Mouse (Mus musculus) heart, embryonic 16.5 days (tissue): ENCODE data around the gene Cntnap1. TPM values are rescaled to one million over a fixed set of nuclear protein-coding genes. Genes with fewer than 3 reads are reported as not detected.

Experiments used
- ATAC-seq: fragments of 200-750 bp; cut with Nextera tagmentation; replicated peaks from 2 replicates; pipeline ENCODE4 v1.8.0; 2017; ENCODE audit warnings: moderate number of reproducible peaks; ENCODE audit not compliant: insufficient read depth, low FRiP score; ENCODE audit errors: extremely low read depth
- H3K27ac ChIP-seq: fragments of 300-500 bp; sonication (generic); 2 replicates; pipeline ENCODE4 v1.5.1; 2014; ENCODE audit warnings: mild to moderate bottlenecking, low read length, control low read depth, moderate library complexity
- H3K27me3 ChIP-seq: fragments of 300-500 bp; sonication (generic); 2 replicates; pipeline ENCODE4 v1.6.1; 2014; ENCODE audit warnings: low read length, mixed read lengths; ENCODE audit not compliant: control insufficient read depth, insufficient read depth
- H3K36me3 ChIP-seq: fragments of 300-500 bp; sonication (generic); 2 replicates; pipeline ENCODE4 v1.6.1; 2014; ENCODE audit not compliant: control insufficient read depth, insufficient read depth
- H3K4me1 ChIP-seq: fragments of 300-500 bp; sonication (generic); 2 replicates; pipeline ENCODE4 v1.6.1; 2014; ENCODE audit warnings: low read length, mixed read lengths; ENCODE audit not compliant: control insufficient read depth, insufficient read depth
- H3K4me2 ChIP-seq: fragments of 300-500 bp; sonication (generic); 2 replicates; pipeline ENCODE4 v1.6.1; 2014; ENCODE audit warnings: low read depth, mild to moderate bottlenecking, control low read depth, low read length
- H3K4me3 ChIP-seq: fragments of 300-500 bp; sonication (generic); 2 replicates; pipeline ENCODE4 v1.5.1; 2014; ENCODE audit warnings: mild to moderate bottlenecking, control low read depth, low read length
- H3K9ac ChIP-seq: fragments of 300-500 bp; sonication (generic); 2 replicates; pipeline ENCODE4 v1.6.1; 2014; ENCODE audit warnings: low read length, control low read depth
- H3K9me3 ChIP-seq: fragments of 300-500 bp; sonication (generic); replicated peaks from 2 replicates; pipeline ENCODE4 v1.6.1; 2016; ENCODE audit warnings: low read length; ENCODE audit not compliant: control insufficient read depth
- WGBS: fragments of 180-500 bp; shearing (Covaris S2); extraction: QIAGEN DNeasy Blood & Tissue Kit; methylation state at CpG from one replicate; pipeline ENCODE4 v1.1.7; 2014; 5-methylcytosine and 5-hydroxymethylcytosine counted together
- polyA plus RNA-seq: library from polyadenylated mRNA; unstranded; fragments of >200 nt; fragmentation: Nextera tagmentation; extraction: Ambion mirVana; gene quantifications from 2 replicates; pipeline ENCODE4 v1.2.1, GENCODE M21; 2015

The Cntnap1 gene
- polyA plus RNA-seq, 1 experiment from 2014 or later, result 1.0 TPM

DNA sequence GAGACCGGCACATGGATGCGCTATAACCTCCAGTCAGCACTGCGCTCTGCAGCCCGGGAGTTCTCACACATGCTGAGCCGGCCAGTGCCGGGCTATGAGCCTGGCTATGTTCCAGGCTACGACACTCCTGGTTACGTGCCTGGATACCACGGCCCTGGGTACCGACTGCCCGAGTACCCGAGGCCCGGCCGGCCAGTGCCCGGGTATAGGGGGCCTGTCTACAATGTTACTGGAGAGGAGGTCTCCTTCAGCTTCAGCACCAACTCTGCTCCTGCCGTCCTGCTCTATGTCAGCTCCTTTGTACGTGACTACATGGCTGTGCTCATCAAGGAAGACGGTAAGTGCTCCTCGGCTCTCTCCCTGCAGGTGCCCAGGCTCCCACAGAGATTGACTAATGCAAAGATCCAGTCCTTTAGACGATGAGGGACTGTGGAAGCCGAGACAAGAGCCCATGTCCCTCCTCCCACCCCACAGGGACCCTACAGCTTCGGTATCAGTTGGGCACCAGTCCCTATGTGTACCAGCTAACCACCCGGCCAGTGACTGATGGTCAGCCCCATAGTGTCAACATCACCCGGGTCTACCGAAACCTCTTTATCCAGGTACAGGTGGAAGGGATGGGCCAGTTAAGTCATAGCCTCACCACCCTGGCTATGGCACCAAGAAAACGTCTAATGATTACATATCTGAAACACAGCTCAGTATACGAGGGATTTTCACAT lies 16.4 kb downstream of the Cntnap1 start:
- Histone ChIP-seq H3K9me3 (no peaks in the 10 kb centered on the region), H3K36me3 (no peaks in the 10 kb centered on the region), H3K9ac (no peak overlapping the region), H3K27me3 (no peaks in the 10 kb centered on the region), H3K4me2 (no peak overlapping the region), H3K4me1 (peaks cover 23% of the 10 kb centered on the region), H3K27ac (no peak overlapping the region), H3K4me3 (no peak overlapping the region)
- WGBS, result 81% methylated on average over 27 of the region's 27 CpGs
- no peak for ATAC-seq

DNA sequence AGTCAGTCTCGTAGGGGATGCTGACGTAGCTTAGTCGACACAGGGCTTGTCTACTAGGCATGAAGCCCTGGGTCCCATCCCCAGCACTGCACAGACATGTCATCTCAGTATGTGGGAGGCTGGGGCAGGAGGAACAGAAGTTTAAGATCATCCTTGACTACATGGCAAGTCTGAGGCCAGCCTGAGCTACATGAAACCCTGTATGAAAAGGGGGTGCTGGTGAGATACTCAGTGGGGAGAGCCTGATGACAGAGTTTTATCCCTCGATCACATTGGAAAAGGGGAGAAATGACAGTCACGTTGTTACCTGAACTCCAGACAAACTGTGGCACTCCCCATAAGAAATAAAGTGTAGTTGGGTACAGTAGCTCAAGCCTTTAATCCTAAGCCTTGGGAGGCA lies 17.2 kb downstream of the Cntnap1 start:
- H3K9ac ChIP-seq, result no peak overlapping the region
- 89% methylated on average over 5 of the region's 5 CpGs for WGBS
- H3K4me3 ChIP-seq, result no peak overlapping the region
- no peaks in the 10 kb centered on the region for H3K36me3 ChIP-seq
- no peaks in the 10 kb centered on the region for H3K9me3 ChIP-seq
- no peak for ATAC-seq
- H3K27ac ChIP-seq, result no peak overlapping the region
- H3K4me1 ChIP-seq, result peaks cover 24% of the 10 kb centered on the region
- H3K27me3 ChIP-seq, result no peaks in the 10 kb centered on the region
- H3K4me2 ChIP-seq, result no peak overlapping the region

DNA sequence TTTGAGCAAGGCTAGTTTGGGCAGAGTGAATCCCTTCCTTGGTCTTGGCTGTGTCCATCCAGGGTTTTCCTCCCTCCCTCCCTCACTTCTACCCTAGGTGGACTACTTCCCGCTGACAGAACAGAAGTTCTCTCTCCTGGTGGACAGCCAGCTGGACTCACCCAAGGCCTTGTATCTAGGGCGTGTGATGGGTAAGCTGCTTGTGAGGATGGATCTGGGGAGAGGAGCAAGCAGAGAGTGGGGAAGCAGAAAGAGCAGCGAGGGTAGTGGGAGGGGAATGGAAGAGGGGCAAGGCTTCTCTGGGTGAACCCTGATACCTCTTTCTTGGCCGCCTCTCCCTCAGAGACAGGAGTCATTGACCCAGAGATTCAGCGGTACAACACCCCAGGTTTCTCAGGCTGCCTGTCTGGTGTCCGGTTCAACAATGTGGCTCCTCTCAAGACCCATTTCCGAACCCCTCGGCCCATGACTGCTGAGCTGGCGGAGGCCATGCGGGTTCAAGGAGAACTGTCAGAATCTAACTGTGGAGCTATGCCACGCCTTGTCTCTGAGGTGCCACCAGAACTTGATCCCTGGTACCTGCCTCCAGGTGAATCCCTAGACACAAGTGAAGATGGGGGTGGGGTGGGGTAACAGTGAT lies 18.0 kb downstream of the Cntnap1 start:
- Histone ChIP-seq H3K9ac (no peak overlapping the region), H3K4me3 (no peak overlapping the region), H3K27me3 (no peaks in the 10 kb centered on the region), H3K27ac (no peak overlapping the region), H3K4me1 (peaks cover 24% of the 10 kb centered on the region), H3K36me3 (no peaks in the 10 kb centered on the region), H3K9me3 (no peaks in the 10 kb centered on the region), H3K4me2 (no peak overlapping the region)
- 80% methylated on average over 11 of the region's 11 CpGs for WGBS
- ATAC-seq, result no peak

DNA sequence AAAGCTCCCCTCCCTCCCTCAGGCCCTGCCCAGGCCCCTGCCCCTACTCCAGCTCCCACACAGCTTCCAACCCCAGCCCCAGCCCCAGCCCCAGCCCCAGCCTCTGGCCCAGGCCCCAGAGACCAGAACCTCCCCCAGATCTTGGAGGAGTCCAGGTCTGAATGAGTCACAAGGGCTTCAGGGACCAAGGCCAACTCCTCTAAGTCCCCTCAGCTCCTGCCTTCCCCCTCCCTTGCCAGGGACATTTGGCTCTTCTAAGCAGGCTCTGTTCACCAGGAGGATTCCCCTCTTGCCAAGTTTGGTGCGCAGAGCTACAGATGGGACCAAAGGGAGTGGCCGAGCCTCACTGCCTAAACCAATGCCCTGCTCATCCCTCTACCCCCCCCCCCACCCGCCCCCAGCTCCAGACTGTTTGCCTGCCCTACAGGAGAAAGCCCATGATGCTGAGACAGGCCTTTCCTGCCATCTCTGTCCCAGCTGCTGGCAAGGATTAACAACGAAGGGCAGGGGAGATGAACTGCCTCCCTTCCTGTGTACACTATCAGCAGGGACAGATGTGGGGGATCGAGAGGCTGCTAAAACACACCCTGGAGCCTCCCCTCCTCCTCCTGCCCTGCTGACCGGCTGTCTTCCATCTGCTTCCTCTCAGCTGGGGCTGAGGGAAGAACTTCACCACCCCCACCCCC lies 19.3 kb downstream of the Cntnap1 start:
- 16% methylated on average over 6 of the region's 6 CpGs for WGBS
- Histone ChIP-seq H3K9me3 (no peaks in the 10 kb centered on the region), H3K36me3 (no peaks in the 10 kb centered on the region), H3K27ac (peak overlapping the region; percentile 72), H3K9ac (0 out of 2 replicates have a peak overlapping the region, but pooled peaks have one; percentile 9), H3K4me1 (peaks cover 38% of the 10 kb centered on the region), H3K4me3 (no peak overlapping the region), H3K27me3 (no peaks in the 10 kb centered on the region), H3K4me2 (no peak overlapping the region; the same call in 1 of the 2 replicates)
- ATAC-seq, result peak; percentile 72

DNA sequence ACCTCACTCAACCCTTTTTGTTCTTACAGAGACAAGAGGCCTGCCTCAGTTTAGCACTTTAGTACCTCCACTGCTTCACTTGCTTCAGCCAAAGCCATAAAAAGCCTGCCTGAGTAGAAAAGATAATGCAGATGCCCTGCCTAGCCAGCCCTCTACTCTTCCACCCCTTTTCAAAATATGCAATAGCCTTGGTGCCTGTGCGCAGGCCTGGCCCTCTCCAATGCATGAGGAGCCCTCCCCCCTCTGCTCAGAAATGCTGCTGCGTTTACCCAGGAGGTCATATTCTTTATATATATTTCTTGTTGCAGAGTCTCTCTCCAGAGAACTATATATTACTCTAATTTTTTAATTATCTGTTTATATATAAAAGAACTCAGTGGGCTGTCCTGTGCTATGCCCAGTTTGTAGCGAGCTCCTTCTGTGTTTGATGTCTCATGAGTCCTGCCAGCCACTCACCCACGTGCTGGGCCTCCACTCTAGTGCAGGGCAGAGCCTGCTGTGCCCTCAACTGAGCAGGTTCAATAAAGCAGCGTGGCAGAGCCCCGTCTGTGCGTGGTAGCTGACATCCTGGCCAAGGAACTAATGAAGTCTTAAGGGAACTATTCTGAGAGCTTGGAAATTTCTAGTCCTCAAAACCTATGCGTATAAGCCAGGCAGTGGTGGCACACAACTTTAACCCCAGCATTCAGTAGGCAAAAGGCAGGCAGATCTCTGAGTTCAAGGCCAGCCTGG lies 20.0 kb downstream of the Cntnap1 start:
- Histone ChIP-seq H3K9me3 (no peaks in the 10 kb centered on the region), H3K27ac (peak overlapping the region; percentile 72), H3K4me1 (peaks cover 38% of the 10 kb centered on the region), H3K4me3 (no peak overlapping the region), H3K9ac (peak overlapping the region; percentile 7; the same call in 1 of the 2 replicates), H3K27me3 (no peaks in the 10 kb centered on the region), H3K4me2 (no peak overlapping the region), H3K36me3 (no peaks in the 10 kb centered on the region)
- 57% methylated on average over 8 of the region's 8 CpGs for WGBS
- no peak for ATAC-seq

DNA sequence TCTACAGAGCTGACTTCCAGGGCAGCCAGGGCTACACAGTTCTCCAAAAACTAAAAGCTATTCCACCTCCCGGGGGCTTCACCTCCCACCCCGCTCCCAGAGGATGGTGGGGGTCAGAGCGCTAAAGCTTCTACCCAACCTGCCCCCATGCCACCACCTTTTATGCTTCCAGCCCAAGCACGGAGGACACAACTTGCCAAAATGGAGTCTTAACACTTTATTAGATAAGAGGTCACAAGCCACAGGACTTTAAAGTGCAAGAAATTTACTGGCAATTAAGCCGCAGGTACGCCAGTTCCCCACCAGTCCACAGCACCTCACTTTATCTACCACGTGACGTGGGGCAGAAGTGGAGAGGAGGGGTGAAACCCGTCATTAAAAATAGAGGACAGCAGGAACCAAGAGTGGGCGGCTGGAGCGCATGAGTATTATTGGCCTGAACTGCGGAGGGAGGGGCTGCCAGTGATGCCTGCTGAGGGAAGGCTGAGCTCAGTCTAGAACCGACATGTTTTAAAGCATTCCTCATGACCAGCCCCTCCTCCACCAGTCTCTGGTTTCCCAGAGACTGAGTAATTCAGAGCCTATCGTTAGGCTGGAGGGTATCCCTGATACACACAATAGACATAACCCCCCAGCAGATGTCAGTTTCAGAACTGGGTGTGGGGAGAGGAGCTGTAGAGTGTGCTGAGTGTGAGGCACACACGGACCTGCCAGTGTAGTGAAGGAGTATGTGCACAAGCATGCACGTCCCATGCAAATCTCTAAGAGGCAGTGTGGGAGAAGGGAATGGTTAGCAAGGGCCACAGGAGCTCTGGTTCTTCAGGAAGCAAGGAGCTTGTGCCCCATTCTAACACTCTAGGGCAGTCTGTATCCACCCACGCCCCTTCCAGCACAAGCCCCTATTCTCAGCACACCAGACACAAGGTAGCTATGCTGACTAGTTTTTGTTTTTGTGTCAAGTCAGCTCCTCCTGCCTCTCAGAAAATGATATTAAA lies 20.9 kb downstream of the Cntnap1 start:
- WGBS, result 46% methylated on average over 17 of the region's 17 CpGs
- H3K9me3 ChIP-seq, result no peaks in the 10 kb centered on the region
- H3K4me3 ChIP-seq, result no peak overlapping the region
- H3K4me1 ChIP-seq, result peaks cover 38% of the 10 kb centered on the region
- H3K4me2 ChIP-seq, result no peak overlapping the region
- ATAC-seq, result no peak
- H3K27me3 ChIP-seq, result no peaks in the 10 kb centered on the region
- H3K27ac ChIP-seq, result peak overlapping the region; percentile 72
- no peaks in the 10 kb centered on the region for H3K36me3 ChIP-seq
- H3K9ac ChIP-seq, result no peak overlapping the region; the same call in 1 of the 2 replicates

DNA sequence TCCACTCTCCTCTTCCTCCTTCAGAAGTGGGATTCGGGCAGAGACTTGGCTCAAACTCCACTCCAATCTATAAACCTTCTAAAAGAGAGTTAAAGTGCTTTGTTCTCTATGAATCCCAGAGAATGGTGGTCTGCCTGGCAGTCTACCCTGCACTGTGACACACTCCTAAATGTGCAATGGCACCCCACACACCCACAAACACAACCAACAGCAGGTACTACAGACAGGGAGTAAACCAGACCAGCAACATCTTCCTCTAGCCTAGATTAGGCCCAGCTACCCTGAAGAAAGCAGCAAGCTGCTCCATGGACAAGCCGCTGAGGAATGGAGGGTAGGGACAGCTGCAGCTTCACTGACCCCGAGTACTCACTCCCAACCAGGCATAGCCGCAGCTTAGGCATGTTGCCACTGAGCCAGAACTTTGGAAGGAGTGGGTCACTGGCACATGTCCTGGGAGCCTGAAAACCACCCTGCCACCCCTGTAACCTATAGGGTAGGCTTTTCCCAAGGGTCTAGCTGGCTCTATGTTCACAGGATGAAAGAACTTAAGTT lies 21.7 kb downstream of the Cntnap1 start:
- H3K4me3 ChIP-seq, result no peak overlapping the region
- no peak for ATAC-seq
- WGBS, result 79% methylated on average over 4 of the region's 4 CpGs
- H3K4me1 ChIP-seq, result peaks cover 38% of the 10 kb centered on the region
- H3K9ac ChIP-seq, result no peak overlapping the region
- H3K9me3 ChIP-seq, result no peaks in the 10 kb centered on the region
- H3K27me3 ChIP-seq, result no peaks in the 10 kb centered on the region
- H3K4me2 ChIP-seq, result no peak overlapping the region
- no peak overlapping the region for H3K27ac ChIP-seq
- H3K36me3 ChIP-seq, result peaks cover 5% of the 10 kb centered on the region; the same call in 1 of the 2 replicates

DNA sequence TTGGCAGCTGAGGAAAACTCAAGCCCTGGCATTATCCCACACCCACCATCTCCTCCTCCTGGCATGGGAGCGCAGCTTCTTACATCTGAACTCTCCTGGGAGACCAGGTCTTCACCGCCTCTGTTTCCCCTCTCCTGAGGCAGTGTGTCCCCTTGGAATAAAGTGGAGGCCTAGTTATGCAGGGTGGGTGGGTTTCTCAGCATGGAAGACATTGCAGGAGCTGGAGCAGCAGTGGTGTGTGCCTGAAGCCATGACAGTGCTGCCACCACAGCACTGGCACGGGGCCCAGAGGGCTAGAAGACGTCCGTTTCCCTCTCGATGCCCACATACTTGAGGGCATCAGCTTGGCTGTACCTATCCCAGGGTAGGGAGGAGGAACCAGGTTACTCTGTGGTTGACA lies 22.3 kb downstream of the Cntnap1 start:
- H3K36me3 ChIP-seq, result peaks cover 10% of the 10 kb centered on the region
- peaks cover 38% of the 10 kb centered on the region for H3K4me1 ChIP-seq
- no peak overlapping the region for H3K27ac ChIP-seq
- no peaks in the 10 kb centered on the region for H3K27me3 ChIP-seq
- no peak overlapping the region for H3K9ac ChIP-seq
- ATAC-seq, result no peak
- H3K9me3 ChIP-seq, result no peaks in the 10 kb centered on the region
- no peak overlapping the region for H3K4me3 ChIP-seq
- no peak overlapping the region for H3K4me2 ChIP-seq
- WGBS, result 87% methylated on average over 6 of the region's 6 CpGs
